Mouse (Mus musculus) frontal cortex, adult 2 months (tissue): ENCODE data around the gene Gm5662. TPM values are rescaled to one million over a fixed set of nuclear protein-coding genes. Genes with fewer than 3 reads are reported as not detected.
"Not testable (repeated sequence)": the region's sequence is repeated elsewhere in the genome, so short reads cannot be mapped to it uniquely, and the experiment has no call there.

ENCODE experiments used
- DNase-seq, 2 experiments: peaks; one replicate each; pipeline ENCODE4 v3.0.0; 2022; ENCODE audit warnings: low spot score in 1 of 2; ENCODE audit errors: extremely low spot score in 1 of 2
- polyA plus RNA-seq: library from polyadenylated mRNA; depleted of rRNA; stranded (reverse); fragments of >200 nt; gene quantifications from 2 replicates; pipeline ENCODE4 v1.2.3, GENCODE M21; 2012; rRNA removed

Gm5662 gene
- polyA plus RNA-seq = not detected in 2 replicates

GRCm38 (mm10) chr12:88274400-88274799 is at the start of gene Gm5662:
Gene Gm5662, minus strand, starts transcription at chr12:88274500.
- DNase-seq = not testable (repeated sequence)

- DNase-seq = not testable (repeated sequence)
Measured at GRCm38 (mm10) chr12:88323926-88324325, 49.6 kb upstream of the Gm5662 start, which contains the start of gene Gm5039. Gene Gm5039, minus strand, starts transcription at chr12:88324026.

GRCm38 (mm10) chr12:88314556-88314955 is 40.3 kb upstream of the Gm5662 start:
- no peak for DNase-seq

GRCm38 (mm10) chr12:88297171-88297570 is 22.9 kb upstream of the Gm5662 start:
- DNase-seq = not testable (repeated sequence)

- not testable (repeated sequence) for DNase-seq
Measured at GRCm38 (mm10) chr12:88293082-88293481, 18.8 kb upstream of the Gm5662 start.

GRCm38 (mm10) chr12:88285224-88285623 is 10.9 kb upstream of the Gm5662 start:
- DNase-seq = not testable (repeated sequence)

GRCm38 (mm10) chr12:88257241-88257640 is 17.1 kb downstream of the Gm5662 start:
- DNase-seq = no peak

GRCm38 (mm10) chr12:88255917-88256316 is 18.4 kb downstream of the Gm5662 start:
- DNase-seq = not testable (repeated sequence)

GRCm38 (mm10) chr12:88250000-88250399 is 24.3 kb downstream of the Gm5662 start, which contains the start of gene Gm8332:
Gene Gm8332, minus strand, starts transcription at chr12:88250100.
- not testable (repeated sequence) for DNase-seq

- not testable (repeated sequence) for DNase-seq
Measured at GRCm38 (mm10) chr12:88245786-88246185, 28.5 kb downstream of the Gm5662 start.

- not testable (repeated sequence) for DNase-seq
Measured at GRCm38 (mm10) chr12:88242940-88243339, 31.4 kb downstream of the Gm5662 start.

Other genes starting within 250 kb of the Gm5662 start
- not detected in 2 replicates for gene Gm2056, start 247.5 kb downstream of the Gm5662 start, polyA plus RNA-seq
- gene Gm16368, start 190.8 kb downstream of the Gm5662 start, polyA plus RNA-seq = not detected in 2 replicates
- not detected in 2 replicates for gene Gm10436, start 92.4 kb downstream of the Gm5662 start, polyA plus RNA-seq
- gene Gm8332, start 24.4 kb downstream of the Gm5662 start, polyA plus RNA-seq = not detected in 2 replicates
- gene Gm5039, start 49.5 kb upstream of the Gm5662 start, polyA plus RNA-seq = not detected in 2 replicates
- 44.6 and 46.9 TPM in 2 replicates for gene Adck1, start 86.1 kb upstream of the Gm5662 start, polyA plus RNA-seq